Mouse (Mus musculus): Measurements from ENCODE around the gene Tmed2.

GRCm38 (mm10) chr5:124521588-124521987 is 18.9 kb upstream of the Tmed2 start:
- TF ChIP-seq POLR2A (IDR thresholded peaks at IDR 0.05; ENCODE audit: low read depth, low read length) (no peak), CTCF (IDR thresholded peaks at IDR 0.05; ENCODE audit: extremely low read depth, insufficient read depth, insufficient read length, insufficient replicate concordance) (no peak)
